Mouse (Mus musculus): ENCODE measurements around the gene Jam3. TPM values are rescaled to one million over a fixed set of nuclear protein-coding genes. Genes with fewer than 3 reads are reported as not detected.
"Not testable (repeated sequence)": the region's sequence is repeated elsewhere in the genome, so short reads cannot be mapped to it uniquely, and the experiment has no call there.

Gene Jam3
- polyA plus RNA-seq, 1 experiment from 2014 or later = 94.7 TPM

GRCm38 (mm10) chr9:27166981-27167380, 11.8 kb upstream of the Jam3 start:
- Histone ChIP-seq H3K27me3 (no peaks in the 10 kb centered on the region), H3K4me3 (replicated peaks) (no peak overlapping the region), H3K36me3 (no peaks in the 10 kb centered on the region), H3K9ac (no peak overlapping the region), H3K9me3 (replicated peaks) (no peaks in the 10 kb centered on the region), H3K4me1 (no peaks in the 10 kb centered on the region), H3K4me2 (replicated peaks) (no peak overlapping the region), H3K27ac (replicated peaks) (no peak overlapping the region)
- 90% methylated on average over 1 of the region's 1 CpGs for WGBS
- no peak for ATAC-seq (ENCODE audit: insufficient number of reproducible peaks, low FRiP score, low TSS enrichment, low read depth)

GRCm38 (mm10) chr9:27165596-27165995, 10.4 kb upstream of the Jam3 start:
- Histone ChIP-seq H3K27ac (replicated peaks) (no peak overlapping the region), H3K4me3 (replicated peaks) (no peak overlapping the region), H3K9me3 (replicated peaks) (no peaks in the 10 kb centered on the region), H3K27me3 (no peaks in the 10 kb centered on the region), H3K4me2 (replicated peaks) (no peak overlapping the region), H3K4me1 (no peaks in the 10 kb centered on the region), H3K9ac (no peak overlapping the region), H3K36me3 (no peaks in the 10 kb centered on the region)
- ATAC-seq (ENCODE audit: insufficient number of reproducible peaks, low FRiP score, low TSS enrichment, low read depth) = no peak
- WGBS = 81% methylated on average over 3 of the region's 3 CpGs

- no peak for ATAC-seq (ENCODE audit: insufficient number of reproducible peaks, low FRiP score, low TSS enrichment, low read depth)
- H3K27me3 ChIP-seq = no peaks in the 10 kb centered on the region
- no peaks in the 10 kb centered on the region for H3K9me3 ChIP-seq (replicated peaks)
- H3K4me1 ChIP-seq = no peaks in the 10 kb centered on the region
- no peaks in the 10 kb centered on the region for H3K36me3 ChIP-seq
- 49% methylated on average over 2 of the region's 2 CpGs for WGBS
- H3K4me2 ChIP-seq (replicated peaks) = no peak overlapping the region
- H3K9ac ChIP-seq = no peak overlapping the region
- no peak overlapping the region for H3K27ac ChIP-seq (replicated peaks)
- H3K4me3 ChIP-seq (replicated peaks) = no peak overlapping the region
These were observed 9.7 kb upstream of the Jam3 start for GRCm38 (mm10) chr9:27164957-27165356.

- WGBS = 89% methylated on average over 5 of the region's 5 CpGs
- not testable (repeated sequence) for H3K27ac ChIP-seq (replicated peaks); H3K4me2 ChIP-seq (replicated peaks); H3K27me3 ChIP-seq; H3K4me3 ChIP-seq (replicated peaks); H3K4me1 ChIP-seq; H3K9me3 ChIP-seq (replicated peaks); ATAC-seq (ENCODE audit: insufficient number of reproducible peaks, low FRiP score, low TSS enrichment, low read depth); H3K9ac ChIP-seq; H3K36me3 ChIP-seq
These were observed 8.4 kb upstream of the Jam3 start for GRCm38 (mm10) chr9:27163661-27164060.

- H3K4me3 ChIP-seq (replicated peaks) = peak overlapping the region; percentile 75; the same call in 1 of the 2 replicates
- peak overlapping the region; percentile 69; the same call in 1 of the 2 replicates for H3K4me2 ChIP-seq (replicated peaks)
- H3K4me1 ChIP-seq = peaks cover 19% of the 10 kb centered on the region
- no peak overlapping the region for H3K9ac ChIP-seq
- no peak overlapping the region for H3K27ac ChIP-seq (replicated peaks)
- ATAC-seq (ENCODE audit: insufficient number of reproducible peaks, low FRiP score, low TSS enrichment, low read depth) = no peak
- WGBS = 66% methylated on average over 4 of the region's 4 CpGs
- no peaks in the 10 kb centered on the region for H3K27me3 ChIP-seq
- no peaks in the 10 kb centered on the region for H3K36me3 ChIP-seq
- no peaks in the 10 kb centered on the region for H3K9me3 ChIP-seq (replicated peaks)
These were observed 1.4 kb downstream of the Jam3 start for GRCm38 (mm10) chr9:27153861-27154260.

GRCm38 (mm10) chr9:27149836-27150235, 5.4 kb downstream of the Jam3 start:
- ATAC-seq (ENCODE audit: insufficient number of reproducible peaks, low FRiP score, low TSS enrichment, low read depth) = no peak
- Histone ChIP-seq H3K9ac (no peak overlapping the region), H3K27me3 (no peaks in the 10 kb centered on the region), H3K9me3 (replicated peaks) (no peaks in the 10 kb centered on the region), H3K36me3 (no peaks in the 10 kb centered on the region), H3K4me3 (replicated peaks) (no peak overlapping the region), H3K27ac (replicated peaks) (no peak overlapping the region; the same call in 1 of the 2 replicates), H3K4me1 (peaks cover 22% of the 10 kb centered on the region), H3K4me2 (replicated peaks) (no peak overlapping the region)
- WGBS = 45% methylated on average over 9 of the region's 9 CpGs

GRCm38 (mm10) chr9:27148631-27149471, 6.4 kb downstream of the Jam3 start:
- 29% methylated on average over 18 of the region's 18 CpGs for WGBS

GRCm38 (mm10) chr9:27147946-27148345, 7.3 kb downstream of the Jam3 start:
- 69% methylated on average over 8 of the region's 8 CpGs for WGBS
- Histone ChIP-seq H3K36me3 (no peaks in the 10 kb centered on the region), H3K4me1 (peaks cover 14% of the 10 kb centered on the region; the same call in 1 of the 2 replicates), H3K27ac (replicated peaks) (no peak overlapping the region), H3K4me3 (replicated peaks) (no peak overlapping the region), H3K27me3 (no peaks in the 10 kb centered on the region), H3K9ac (no peak overlapping the region), H3K4me2 (replicated peaks) (no peak overlapping the region), H3K9me3 (replicated peaks) (no peaks in the 10 kb centered on the region)
- ATAC-seq (ENCODE audit: insufficient number of reproducible peaks, low FRiP score, low TSS enrichment, low read depth) = no peak

More at GRCm38 (mm10) chr9:27148631-27149471, 6.4 kb downstream of the Jam3 start:
- H3K9me3 ChIP-seq (replicated peaks) = no peaks in the 10 kb centered on the region
- H3K27ac ChIP-seq (replicated peaks) = no peak overlapping the region
- peaks cover 14% of the 10 kb centered on the region; the same call in 1 of the 2 replicates for H3K4me1 ChIP-seq
- H3K4me3 ChIP-seq (replicated peaks) = no peak overlapping the region
- no peak overlapping the region for H3K9ac ChIP-seq
- H3K36me3 ChIP-seq = no peaks in the 10 kb centered on the region
- no peaks in the 10 kb centered on the region for H3K27me3 ChIP-seq
- H3K4me2 ChIP-seq (replicated peaks) = no peak overlapping the region
- peak; percentile 51; the same call in 1 of the 2 replicates for ATAC-seq (ENCODE audit: insufficient number of reproducible peaks, low FRiP score, low TSS enrichment, low read depth)

GRCm38 (mm10) chr9:27146826-27147225, 8.4 kb downstream of the Jam3 start:
- no peak overlapping the region for H3K9ac ChIP-seq
- ATAC-seq (ENCODE audit: insufficient number of reproducible peaks, low FRiP score, low TSS enrichment, low read depth) = no peak
- no peaks in the 10 kb centered on the region for H3K9me3 ChIP-seq (replicated peaks)
- H3K27ac ChIP-seq (replicated peaks) = no peak overlapping the region
- no peaks in the 10 kb centered on the region for H3K27me3 ChIP-seq
- H3K4me1 ChIP-seq = peaks cover 14% of the 10 kb centered on the region; the same call in 1 of the 2 replicates
- no peak overlapping the region for H3K4me3 ChIP-seq (replicated peaks)
- H3K4me2 ChIP-seq (replicated peaks) = no peak overlapping the region
- peaks cover under 1% of the 10 kb centered on the region; the same call in 1 of the 2 replicates for H3K36me3 ChIP-seq
- 88% methylated on average over 2 of the region's 2 CpGs for WGBS

- Histone ChIP-seq H3K9me3 (replicated peaks) (no peaks in the 10 kb centered on the region), H3K4me2 (replicated peaks) (no peak overlapping the region), H3K27ac (replicated peaks) (no peak overlapping the region), H3K27me3 (no peaks in the 10 kb centered on the region), H3K4me3 (replicated peaks) (no peak overlapping the region), H3K9ac (no peak overlapping the region), H3K4me1 (peaks cover 13% of the 10 kb centered on the region; the same call in 1 of the 2 replicates), H3K36me3 (peaks cover 14% of the 10 kb centered on the region)
- no peak for ATAC-seq (ENCODE audit: insufficient number of reproducible peaks, low FRiP score, low TSS enrichment, low read depth)
- WGBS = 77% methylated on average over 5 of the region's 5 CpGs
These were observed 10.2 kb downstream of the Jam3 start for GRCm38 (mm10) chr9:27144996-27145395.

GRCm38 (mm10) chr9:27144271-27144840, 10.9 kb downstream of the Jam3 start:
- Histone ChIP-seq H3K4me2 (replicated peaks) (no peak overlapping the region), H3K9ac (no peak overlapping the region), H3K36me3 (peaks cover 14% of the 10 kb centered on the region), H3K27me3 (no peaks in the 10 kb centered on the region), H3K4me1 (peaks cover 9% of the 10 kb centered on the region; the same call in 1 of the 2 replicates), H3K4me3 (replicated peaks) (no peak overlapping the region), H3K9me3 (replicated peaks) (no peaks in the 10 kb centered on the region), H3K27ac (replicated peaks) (no peak overlapping the region)
- no peak for ATAC-seq (ENCODE audit: insufficient number of reproducible peaks, low FRiP score, low TSS enrichment, low read depth)
- 84% methylated on average over 4 of the region's 4 CpGs for WGBS
